Mouse (Mus musculus) kidney, postnatal 0 days (tissue): ENCODE results near the gene Myoz1. TPM values are rescaled to one million over a fixed set of nuclear protein-coding genes. Genes with fewer than 3 reads are reported as not detected.

Source experiments
- ATAC-seq: fragments of 200-750 bp; cut with Nextera tagmentation; replicated peaks from 2 replicates; pipeline ENCODE4 v1.8.0; 2017; ENCODE audit warnings: low read depth, moderate number of reproducible peaks, moderate TSS enrichment, moderate library complexity; ENCODE audit not compliant: low FRiP score
- DNase-seq: peaks from one replicate; pipeline ENCODE4 v3.0.0-alpha.2; 2016; ENCODE audit warnings: low spot score
- H3K27ac ChIP-seq: fragments of 300-500 bp; sonication (generic); 2 replicates; pipeline ENCODE4 v1.5.1; 2014; ENCODE audit warnings: mild to moderate bottlenecking
- H3K27me3 ChIP-seq: fragments of 300-500 bp; sonication (generic); 2 replicates; pipeline ENCODE4 v1.6.1; 2014; ENCODE audit warnings: low read length, mixed read lengths; ENCODE audit not compliant: insufficient read depth
- H3K36me3 ChIP-seq: fragments of 300-500 bp; sonication (generic); 2 replicates; pipeline ENCODE4 v1.6.1; 2014; ENCODE audit warnings: low read length, mixed read lengths; ENCODE audit not compliant: insufficient read depth
- H3K4me1 ChIP-seq: fragments of 300-500 bp; sonication (generic); replicated peaks from 2 replicates; pipeline ENCODE4 v1.6.1; 2014; ENCODE audit warnings: antibody characterized with exemption, low read length, mixed read lengths; ENCODE audit not compliant: insufficient read depth
- H3K4me2 ChIP-seq: fragments of 300-500 bp; sonication (generic); 2 replicates; pipeline ENCODE4 v1.6.1; 2014; ENCODE audit warnings: mild to moderate bottlenecking, low read length, moderate library complexity, mixed read lengths
- H3K4me3 ChIP-seq: fragments of 300-500 bp; sonication (generic); replicated peaks from 2 replicates; pipeline ENCODE4 v1.5.1; 2014; ENCODE audit warnings: low read depth, low read length
- H3K9ac ChIP-seq: fragments of 300-500 bp; sonication (generic); 2 replicates; pipeline ENCODE4 v1.6.1; 2014; ENCODE audit warnings: low read depth, low read length
- H3K9me3 ChIP-seq: fragments of 300-500 bp; sonication (generic); replicated peaks from 2 replicates; pipeline ENCODE4 v1.6.1; 2016; ENCODE audit warnings: low read length, inconsistent platforms, mixed read lengths
- CTCF ChIP-seq: IDR thresholded peaks from 2 replicates; pipeline ENCODE4 v1.5.1; 2016; ENCODE audit warnings: antibody characterized with exemption, low read depth, mild to moderate bottlenecking, moderate library complexity
- WGBS: fragments of 180-500 bp; shearing (Covaris S2); extraction: QIAGEN DNeasy Blood & Tissue Kit; methylation state at CpG from one replicate; pipeline ENCODE4 v1.1.7; 2014; 5-methylcytosine and 5-hydroxymethylcytosine counted together
- polyA plus RNA-seq: library from polyadenylated mRNA; unstranded; fragments of >200 nt; fragmentation: Nextera tagmentation; extraction: Ambion mirVana; gene quantifications from 2 replicates; pipeline ENCODE4 v1.2.1, GENCODE M21; 2015

Myoz1 gene
- polyA plus RNA-seq, 1 experiment from 2014 or later: 1.8 TPM

GRCm38 (mm10) chr14:20663601-20664000, 7.3 kb upstream of the Myoz1 start:
- H3K4me3 ChIP-seq: no peak overlapping the region
- H3K27ac ChIP-seq: no peak overlapping the region
- ATAC-seq: no peak
- 80% methylated on average over 2 of the region's 2 CpGs for WGBS
- no peak for TF ChIP-seq CTCF
- H3K4me2 ChIP-seq: no peak overlapping the region
- H3K9me3 ChIP-seq: no peaks in the 10 kb centered on the region
- no peaks in the 10 kb centered on the region for H3K27me3 ChIP-seq
- H3K4me1 ChIP-seq: peaks cover 5% of the 10 kb centered on the region; the same call in 1 of the 2 replicates
- no peaks in the 10 kb centered on the region for H3K36me3 ChIP-seq
- DNase-seq: no peak
- no peak overlapping the region for H3K9ac ChIP-seq

DNA sequence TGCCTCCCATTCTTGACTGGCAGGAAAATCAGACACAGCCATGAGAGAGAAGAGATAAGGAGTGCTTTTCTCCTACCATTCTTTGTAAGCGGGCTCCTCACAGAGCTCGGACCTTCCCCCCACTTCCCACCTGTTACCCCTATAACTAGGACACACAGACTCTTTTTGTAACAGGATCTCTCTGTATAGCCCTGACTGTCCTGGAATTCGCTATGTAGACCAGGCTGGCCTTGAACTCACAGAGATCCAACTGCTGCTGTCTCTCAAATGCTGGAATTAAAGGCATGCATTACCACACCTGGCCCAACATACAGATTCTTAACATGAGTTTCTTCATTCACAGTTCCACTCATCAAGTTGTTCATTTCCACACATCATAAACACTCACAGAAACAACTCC, 6.4 kb upstream of the Myoz1 start:
- Histone ChIP-seq H3K27me3 (no peaks in the 10 kb centered on the region), H3K27ac (no peak overlapping the region), H3K9ac (no peak overlapping the region), H3K9me3 (no peaks in the 10 kb centered on the region), H3K4me3 (no peak overlapping the region), H3K4me1 (peaks cover 5% of the 10 kb centered on the region; the same call in 1 of the 2 replicates), H3K4me2 (no peak overlapping the region), H3K36me3 (no peaks in the 10 kb centered on the region)
- TF ChIP-seq CTCF: no peak
- WGBS: 94% methylated on average over 3 of the region's 3 CpGs
- DNase-seq (no peak), ATAC-seq (no peak)

GRCm38 (mm10) chr14:20661661-20662331, 5.5 kb upstream of the Myoz1 start:
- peak; percentile 38 for ATAC-seq
- DNase-seq: peak; percentile 47
- peaks cover 5% of the 10 kb centered on the region; the same call in 1 of the 2 replicates for H3K4me1 ChIP-seq
- WGBS: 12% methylated on average over 19 of the region's 19 CpGs
- H3K4me2 ChIP-seq: peak overlapping the region; percentile 91
- no peaks in the 10 kb centered on the region for H3K27me3 ChIP-seq
- no peaks in the 10 kb centered on the region for H3K9me3 ChIP-seq
- peak overlapping the region; percentile 90 for H3K27ac ChIP-seq
- H3K36me3 ChIP-seq: no peaks in the 10 kb centered on the region
- H3K9ac ChIP-seq: peak overlapping the region; percentile 66
- no peak for TF ChIP-seq CTCF
- H3K4me3 ChIP-seq: peak overlapping the region; percentile 64

GRCm38 (mm10) chr14:20660827-20661660, 4.7 kb upstream of the Myoz1 start:
- peak overlapping the region; percentile 91 for H3K4me2 ChIP-seq
- H3K4me1 ChIP-seq: peaks cover 5% of the 10 kb centered on the region; the same call in 1 of the 2 replicates
- H3K9me3 ChIP-seq: no peaks in the 10 kb centered on the region
- H3K36me3 ChIP-seq: no peaks in the 10 kb centered on the region
- TF ChIP-seq CTCF: peak; percentile 94
- no peaks in the 10 kb centered on the region for H3K27me3 ChIP-seq
- H3K9ac ChIP-seq: peak overlapping the region; percentile 66
- DNase-seq (peak; percentile 99), ATAC-seq (peak; percentile 86)
- 1% methylated on average over 52 of the region's 52 CpGs for WGBS
- peak overlapping the region; percentile 64 for H3K4me3 ChIP-seq
- H3K27ac ChIP-seq: peak overlapping the region; percentile 90

GRCm38 (mm10) chr14:20659687-20660086, 3.3 kb upstream of the Myoz1 start:
- no peak overlapping the region for H3K27ac ChIP-seq
- no peaks in the 10 kb centered on the region for H3K9me3 ChIP-seq
- no peaks in the 10 kb centered on the region for H3K36me3 ChIP-seq
- H3K4me2 ChIP-seq: no peak overlapping the region
- no peaks in the 10 kb centered on the region for H3K27me3 ChIP-seq
- DNase-seq (no peak), ATAC-seq (no peak)
- no peak overlapping the region for H3K9ac ChIP-seq
- H3K4me3 ChIP-seq: no peak overlapping the region
- TF ChIP-seq CTCF: no peak
- WGBS: 96% methylated on average over 7 of the region's 7 CpGs
- H3K4me1 ChIP-seq: peaks cover 5% of the 10 kb centered on the region; the same call in 1 of the 2 replicates

DNA sequence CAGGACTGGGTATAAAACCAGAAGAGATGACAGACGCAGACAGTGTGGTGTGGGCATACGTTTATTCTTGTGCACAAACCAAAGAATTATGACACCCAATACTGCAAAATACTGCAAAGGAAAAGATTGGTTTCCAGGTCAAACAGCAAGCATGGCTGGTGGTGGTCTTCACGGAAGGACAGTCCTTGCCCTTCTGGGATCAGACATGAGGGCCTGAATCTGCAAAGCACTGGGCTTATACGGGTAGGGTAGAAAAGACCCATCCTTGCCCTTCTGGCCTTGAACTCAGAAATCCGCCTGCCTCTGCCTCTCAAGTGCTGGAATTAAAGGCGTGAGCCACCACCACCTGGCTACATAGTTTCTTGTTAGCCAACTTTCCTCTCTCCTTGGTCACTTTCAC, 2.6 kb upstream of the Myoz1 start:
- H3K36me3 ChIP-seq: no peaks in the 10 kb centered on the region
- H3K4me2 ChIP-seq: no peak overlapping the region
- no peak for TF ChIP-seq CTCF
- peaks cover 5% of the 10 kb centered on the region; the same call in 1 of the 2 replicates for H3K4me1 ChIP-seq
- ATAC-seq (no peak), DNase-seq (no peak)
- no peak overlapping the region for H3K9ac ChIP-seq
- H3K9me3 ChIP-seq: no peaks in the 10 kb centered on the region
- no peak overlapping the region for H3K4me3 ChIP-seq
- H3K27me3 ChIP-seq: no peaks in the 10 kb centered on the region
- 81% methylated on average over 6 of the region's 6 CpGs for WGBS
- no peak overlapping the region for H3K27ac ChIP-seq
